Mouse (Mus musculus) myocyte (in vitro differentiated cells): ENCODE results near the gene Rpf1. TPM values are rescaled to one million over a fixed set of nuclear protein-coding genes. Genes with fewer than 3 reads are reported as not detected.

ENCODE experiments used
- H3K27me3 ChIP-seq: one replicate; pipeline ENCODE4 v1.6.1; 2011; ENCODE audit not compliant: control insufficient read depth, insufficient read depth, insufficient read length
- H3K36me3 ChIP-seq: one replicate; pipeline ENCODE4 v1.6.1; 2011; ENCODE audit not compliant: control insufficient read depth, insufficient read depth
- H3K4me2 ChIP-seq: one replicate; pipeline ENCODE4 v1.6.1; 2011; ENCODE audit warnings: low read depth, control low read depth
- H3K4me3 ChIP-seq: one replicate; pipeline ENCODE4 v1.5.1; 2011; ENCODE audit warnings: mild to moderate bottlenecking, control low read depth, moderate library complexity
- H3K79me2 ChIP-seq: one replicate; pipeline ENCODE4 v1.6.1; 2011; ENCODE audit not compliant: control insufficient read depth, insufficient read depth
- H3ac ChIP-seq: one replicate; pipeline ENCODE4 v1.6.1; 2011; ENCODE audit not compliant: control insufficient read depth, insufficient read length
- CEBPB ChIP-seq: IDR thresholded peaks from 2 replicates; pipeline ENCODE4 v1.6.1; 2011; ENCODE audit warnings: mild to moderate bottlenecking, moderate library complexity; ENCODE audit not compliant: poor library complexity, insufficient read depth, severe bottlenecking
- E2F4 ChIP-seq: IDR thresholded peaks from one replicate; pipeline ENCODE4 v1.6.1; 2011; ENCODE audit warnings: mild to moderate bottlenecking, control low read depth, moderate library complexity; ENCODE audit not compliant: insufficient read depth
- MAX ChIP-seq: IDR thresholded peaks from one replicate; pipeline ENCODE4 v1.6.1; 2011; ENCODE audit warnings: low read depth, mild to moderate bottlenecking, control low read depth
- MYOD1 ChIP-seq, 3 experiments: IDR thresholded peaks; one replicate each; pipeline ENCODE4 v1.6.1; 2011; ENCODE audit warnings: control low read depth in 2 of 3, low read depth in 2 of 3, mild to moderate bottlenecking in 2 of 3, moderate library complexity in 1 of 3; ENCODE audit not compliant: insufficient read length in 2 of 3, control insufficient read depth in 1 of 3
- MYOG ChIP-seq, 3 experiments: IDR thresholded peaks; one replicate each; pipeline ENCODE4 v1.6.1; 2011; ENCODE audit warnings: control low read depth in 2 of 3, low read depth in 2 of 3, mild to moderate bottlenecking in 2 of 3; ENCODE audit not compliant: insufficient read length in 2 of 3, control insufficient read depth in 1 of 3, insufficient read depth in 1 of 3
- POLR2A ChIP-seq: IDR thresholded peaks from one replicate; pipeline ENCODE4 v1.6.1; 2011; ENCODE audit warnings: low read depth, mild to moderate bottlenecking, control low read depth, moderate library complexity; ENCODE audit not compliant: insufficient read length
- POLR2AphosphoS2 ChIP-seq: IDR thresholded peaks from one replicate; pipeline ENCODE4 v1.6.1; 2011; ENCODE audit warnings: low read depth, control low read depth; ENCODE audit not compliant: insufficient read length
- REST ChIP-seq: IDR thresholded peaks from one replicate; pipeline ENCODE4 v1.6.1; 2011; ENCODE audit warnings: mild to moderate bottlenecking, control low read depth, moderate library complexity; ENCODE audit not compliant: insufficient read depth, insufficient read length
- SRF ChIP-seq: IDR thresholded peaks from one replicate; pipeline ENCODE4 v1.6.1; 2011; ENCODE audit warnings: low read depth; ENCODE audit not compliant: control insufficient read depth, insufficient read length
- TCF12 ChIP-seq: IDR thresholded peaks from one replicate; pipeline ENCODE4 v1.6.1; 2011; ENCODE audit warnings: mild to moderate bottlenecking, control low read depth; ENCODE audit not compliant: poor library complexity, insufficient read depth, severe bottlenecking
- TCF3 ChIP-seq: IDR thresholded peaks from one replicate; pipeline ENCODE4 v1.6.1; 2011; ENCODE audit warnings: low read depth, control low read depth; ENCODE audit not compliant: insufficient read length
- USF1 ChIP-seq: IDR thresholded peaks from one replicate; pipeline ENCODE4 v1.6.1; 2011; ENCODE audit warnings: low read depth, mild to moderate bottlenecking, control low read depth, moderate library complexity
- polyA plus RNA-seq: library from polyadenylated mRNA; unstranded; fragments of >200 nt; fragmentation: generic; extraction: Trizol; gene quantifications from one replicate; pipeline ENCODE4 v1.2.1, GENCODE M21; 2012; ENCODE audit warnings: missing spikeins

Gene Rpf1
- polyA plus RNA-seq, 1 experiment = 13.5 TPM

DNA sequence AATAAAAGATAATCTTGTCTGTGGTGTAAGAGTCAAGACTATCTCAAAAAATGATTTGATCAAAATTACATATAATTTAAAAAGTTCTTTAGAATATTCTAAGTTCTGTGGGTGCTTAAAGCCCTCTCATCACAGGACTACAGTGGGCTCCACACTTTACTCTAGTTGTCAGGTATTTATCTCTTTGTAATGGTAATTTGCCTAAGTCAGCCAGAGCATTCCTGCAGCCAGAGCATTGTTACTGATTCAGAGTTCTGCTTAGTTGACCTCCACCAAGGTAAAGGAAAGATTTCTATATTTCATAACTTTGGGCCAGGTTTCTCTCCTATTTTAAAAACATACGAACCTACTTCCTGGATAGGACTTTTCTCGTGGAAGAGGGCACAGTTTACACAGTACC lies 52.0 kb downstream of the Rpf1 start:
- Histone ChIP-seq H3K79me2 (no peaks in the 10 kb centered on the region), H3ac (no peak overlapping the region), H3K4me3 (no peak overlapping the region), H3K36me3 (no peaks in the 10 kb centered on the region), H3K4me2 (no peak overlapping the region), H3K27me3 (no peaks in the 10 kb centered on the region)
- TF ChIP-seq TCF3 (no peak), SRF (no peak), MAX (no peak), MYOD1 (IDR thresholded peaks at IDR 0.05; ENCODE audit: control insufficient read depth in 1 of 3, insufficient read length in 2 of 3, low read depth in 2 of 3) (no peak), MYOG (IDR thresholded peaks at IDR 0.05; ENCODE audit: control insufficient read depth in 1 of 3, insufficient read depth in 1 of 3, insufficient read length in 2 of 3, low read depth in 2 of 3) (no peak), E2F4 (no peak), CEBPB (no peak), POLR2AphosphoS2 (no peak)

DNA sequence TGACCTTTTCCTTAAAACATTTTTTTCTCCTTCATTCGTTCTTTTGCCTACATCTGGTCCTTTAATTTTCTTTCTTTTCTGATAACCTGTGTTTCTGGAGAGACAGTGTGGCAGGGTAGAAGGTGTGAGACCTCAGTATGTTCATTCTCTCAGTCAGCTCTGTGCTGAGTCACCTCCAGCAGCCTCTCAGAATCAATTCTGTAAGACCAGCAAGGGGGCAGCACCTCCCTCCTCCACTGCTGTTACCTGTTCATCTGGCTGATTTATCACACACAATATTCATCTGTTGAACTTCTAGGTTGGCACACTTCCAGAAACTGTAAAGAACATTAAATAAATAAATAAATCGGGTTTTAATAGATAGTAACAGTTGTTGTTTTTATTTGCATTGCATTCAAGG lies 58.3 kb downstream of the Rpf1 start:
- H3K36me3 ChIP-seq = peaks cover 9% of the 10 kb centered on the region
- no peak for TF ChIP-seq POLR2AphosphoS2
- TF ChIP-seq USF1 = no peak
- TF ChIP-seq TCF12 = no peak
- no peak for TF ChIP-seq SRF
- TF ChIP-seq MYOG (IDR thresholded peaks at IDR 0.05; ENCODE audit: control insufficient read depth in 1 of 3, insufficient read depth in 1 of 3, insufficient read length in 2 of 3, low read depth in 2 of 3) = no peak
- TF ChIP-seq POLR2A = no peak
- TF ChIP-seq TCF3 = no peak
- TF ChIP-seq MAX = no peak
- no peak for TF ChIP-seq REST
- TF ChIP-seq CEBPB = no peak

More for the DNA sequence above, 58.3 kb downstream of the Rpf1 start:
- no peak overlapping the region for H3K4me3 ChIP-seq
- no peaks in the 10 kb centered on the region for H3K27me3 ChIP-seq
- no peak overlapping the region for H3ac ChIP-seq
- H3K79me2 ChIP-seq = no peaks in the 10 kb centered on the region
- no peak overlapping the region for H3K4me2 ChIP-seq

Other genes starting within 250 kb of the Rpf1 start
- 13.5 TPM for gene Ssx2ip, start 116.8 kb downstream of the Rpf1 start, polyA plus RNA-seq
- gene Ctbs, start 71.6 kb downstream of the Rpf1 start, polyA plus RNA-seq = 2.9 TPM
- gene Spata1, start 21.7 kb downstream of the Rpf1 start, polyA plus RNA-seq = 1.0 TPM
- gene Gng5, start 21.6 kb downstream of the Rpf1 start, polyA plus RNA-seq = 451 TPM
- gene Uox, start 49.0 kb upstream of the Rpf1 start, polyA plus RNA-seq = not detected
- gene Dnase2b, start 94.2 kb upstream of the Rpf1 start, polyA plus RNA-seq = not detected
- gene 4930503B20Rik, start 129.9 kb upstream of the Rpf1 start, polyA plus RNA-seq = not detected
- gene Samd13, start 164.2 kb upstream of the Rpf1 start, polyA plus RNA-seq = not detected